In genomic region chr11:4294495-4295351, GRCm38 (mm10) we compare ENCODE assay signal across 9 mouse cellular contexts. TPM values are rescaled to one million over a fixed set of nuclear protein-coding genes. Genes with fewer than 3 reads are reported as not detected.
DNase-seq lines count a peak whose midpoint lies in the region; ATAC-seq and TF ChIP-seq lines count a peak whose summit lies in the region.
"Had no signal": no experiment of that assay in that cellular context is flagged by ENCODE, and none has a peak within 500 bp of the region (broad histone marks: within the 10 kb centered on the region; RNA-seq: fewer than 3 reads in every experiment).

No protein-coding gene starts in this region.

- no peak for TF ChIP-seq CTCF in hindbrain, postnatal 0 days (IDR thresholded peaks at IDR 0.05; ENCODE audit: low read depth)

- H3K9ac ChIP-seq in hindbrain, postnatal 0 days (replicated peaks; ENCODE audit: low read length) = no peak overlapping the region
- H3K9ac ChIP-seq in hindbrain, embryonic 13.5 days = no peak overlapping the region
- H3K9ac ChIP-seq in kidney, embryonic 15.5 days = no peak overlapping the region
- H3K9ac ChIP-seq in forebrain, embryonic 15.5 days (replicated peaks) = no peak overlapping the region

- peak; percentile 75 for ATAC-seq in hindbrain, postnatal 0 days
- ATAC-seq in hindbrain, embryonic 13.5 days (ENCODE audit: low FRiP score) = no peak
- ATAC-seq in kidney, embryonic 15.5 days (replicated peaks; ENCODE audit: low FRiP score) = no peak; the same call in 1 of the 2 replicates
- no peak for ATAC-seq in forebrain, embryonic 15.5 days (replicated peaks)

- WGBS in hindbrain, postnatal 0 days = 39% methylated on average over 14 of the region's 14 CpGs
- 48% methylated on average over 14 of the region's 14 CpGs for whole genome bisulfite sequencing in hindbrain, embryonic 13.5 days
- WGBS in kidney, embryonic 15.5 days = 39% methylated on average over 14 of the region's 14 CpGs
- 52% methylated on average over 14 of the region's 14 CpGs for WGBS in forebrain, embryonic 15.5 days

- H3K4me3 ChIP-seq in hindbrain, postnatal 0 days (ENCODE audit: low read length) = no peak overlapping the region
- no peak overlapping the region for H3K4me3 ChIP-seq in hindbrain, embryonic 13.5 days
- H3K4me3 ChIP-seq in kidney, embryonic 15.5 days (replicated peaks) = no peak overlapping the region
- H3K4me3 ChIP-seq in forebrain, embryonic 15.5 days = no peak overlapping the region
- H3K4me3 ChIP-seq: left cerebral cortex, adult 2 months had no signal

- no peaks in the 10 kb centered on the region for H3K9me3 ChIP-seq in hindbrain, postnatal 0 days (ENCODE audit: low read length)
- no peaks in the 10 kb centered on the region for H3K9me3 ChIP-seq in hindbrain, embryonic 13.5 days
- H3K9me3 ChIP-seq in kidney, embryonic 15.5 days (replicated peaks) = no peaks in the 10 kb centered on the region
- no peaks in the 10 kb centered on the region for H3K9me3 ChIP-seq in forebrain, embryonic 15.5 days

- H3K36me3 ChIP-seq in hindbrain, postnatal 0 days (ENCODE audit: insufficient read depth, low read length) = no peaks in the 10 kb centered on the region
- no peaks in the 10 kb centered on the region for H3K36me3 ChIP-seq in hindbrain, embryonic 13.5 days
- no peaks in the 10 kb centered on the region for H3K36me3 ChIP-seq in kidney, embryonic 15.5 days
- no peaks in the 10 kb centered on the region for H3K36me3 ChIP-seq in forebrain, embryonic 15.5 days

- no peaks in the 10 kb centered on the region for H3K27me3 ChIP-seq in hindbrain, postnatal 0 days (ENCODE audit: insufficient read depth, low read length)
- H3K27me3 ChIP-seq in hindbrain, embryonic 13.5 days = no peaks in the 10 kb centered on the region
- H3K27me3 ChIP-seq in kidney, embryonic 15.5 days = no peaks in the 10 kb centered on the region
- H3K27me3 ChIP-seq in forebrain, embryonic 15.5 days = no peaks in the 10 kb centered on the region

- peak overlapping the region; percentile 26; the same call in 1 of the 2 replicates for H3K27ac ChIP-seq in hindbrain, postnatal 0 days
- H3K27ac ChIP-seq in hindbrain, embryonic 13.5 days = no peak overlapping the region
- no peak overlapping the region for H3K27ac ChIP-seq in kidney, embryonic 15.5 days
- no peak overlapping the region for H3K27ac ChIP-seq in forebrain, embryonic 15.5 days (replicated peaks)
- H3K27ac ChIP-seq: left cerebral cortex, adult 2 months had no signal

- peaks cover 10% of the 10 kb centered on the region for H3K4me1 ChIP-seq in hindbrain, postnatal 0 days (ENCODE audit: insufficient read depth, low read length)
- H3K4me1 ChIP-seq in hindbrain, embryonic 13.5 days (replicated peaks) = peaks cover 16% of the 10 kb centered on the region
- H3K4me1 ChIP-seq in kidney, embryonic 15.5 days = peaks cover 23% of the 10 kb centered on the region
- H3K4me1 ChIP-seq in forebrain, embryonic 15.5 days = 0 out of 2 replicates have a peak, but pooled peaks cover 5% of the 10 kb centered on the region

- DNase-seq in hindbrain, postnatal 0 days (ENCODE audit: low spot score) = peak; percentile 69
- peak; percentile 61 for DNase-seq in R1 (ENCODE audit: low read depth, low spot score)
- peak; percentile 53 to 62 for DNase-seq in cerebellum, postnatal 14 days
- DNase-seq in layer of hippocampus, postnatal 14 days (ENCODE audit: low spot score in 2 of 2) = no peak
- DNase-seq in urinary bladder, postnatal 14 days (ENCODE audit: low spot score) = no peak

- H3K4me2 ChIP-seq in hindbrain, postnatal 0 days (ENCODE audit: low read depth, low read length) = 0 out of 2 replicates have a peak overlapping the region, but pooled peaks have one; percentile 10
- H3K4me2 ChIP-seq in hindbrain, embryonic 13.5 days = no peak overlapping the region
- 0 out of 2 replicates have a peak overlapping the region, but pooled peaks have one; percentile 28 for H3K4me2 ChIP-seq in kidney, embryonic 15.5 days
- no peak overlapping the region for H3K4me2 ChIP-seq in forebrain, embryonic 15.5 days (replicated peaks)

RNA-seq across cellular contexts. Expression of gene Lif, which starts 37.4 kb away (rescaled TPM):
- 0.21 and 0.22 TPM in 2 replicates for total RNA-seq in hindbrain, postnatal 0 days (2014; rRNA removed)
- polyA plus RNA-seq in hindbrain, postnatal 0 days (2015; fragmentation: Nextera tagmentation; extraction: Ambion mirVana) = 0.08 and 0.10 TPM in 2 replicates
- polyA plus RNA-seq in hindbrain, embryonic 13.5 days (2015; fragmentation: Nextera tagmentation; extraction: Ambion mirVana) = 0.08 TPM in 1 of 2 replicates, not detected in the other
- 0.08 and 0.22 TPM in 2 replicates for polyA plus RNA-seq in kidney, embryonic 15.5 days (2015; fragmentation: Nextera tagmentation; extraction: Ambion mirVana)
- total RNA-seq in layer of hippocampus, postnatal 14 days (2021) = under 1 TPM; 0.69 to 0.78 TPM
- polyA plus RNA-seq in forebrain, embryonic 15.5 days (2015; fragmentation: Nextera tagmentation; extraction: Ambion mirVana) = not detected in 2 replicates

RNA-seq across cellular contexts. Expression of gene Osm, which starts 58.5 kb away (rescaled TPM):
- 0.40 TPM in 1 of 2 replicates, not detected in the other for total RNA-seq in hindbrain, postnatal 0 days (2014; rRNA removed)
- polyA plus RNA-seq in hindbrain, postnatal 0 days (2015; fragmentation: Nextera tagmentation; extraction: Ambion mirVana) = 0.08 TPM in 1 of 2 replicates, not detected in the other
- polyA plus RNA-seq in hindbrain, embryonic 13.5 days (2015; fragmentation: Nextera tagmentation; extraction: Ambion mirVana) = 0.14 TPM in 1 of 2 replicates, not detected in the other
- not detected in 2 replicates for polyA plus RNA-seq in kidney, embryonic 15.5 days (2015; fragmentation: Nextera tagmentation; extraction: Ambion mirVana)
- not detected for total RNA-seq in layer of hippocampus, postnatal 14 days (2021)
- polyA plus RNA-seq in forebrain, embryonic 15.5 days (2015; fragmentation: Nextera tagmentation; extraction: Ambion mirVana) = not detected in 2 replicates
- total RNA-seq: left cerebral cortex, adult 2 months had no signal

Comparison
In these comparisons a context has a peak if more than half of its experiments do, and no peak if none do; other contexts are left out.
1. H3K4me2 ChIP-seq: peak in hindbrain, postnatal 0 days (single experiment) and kidney, embryonic 15.5 days (single experiment); none in hindbrain, embryonic 13.5 days (single experiment) and forebrain, embryonic 15.5 days (single experiment).
2. DNase-seq: peak in hindbrain, postnatal 0 days (single experiment), R1 (single experiment) and cerebellum, postnatal 14 days (2 of 2); none in layer of hippocampus, postnatal 14 days (0 of 2) and urinary bladder, postnatal 14 days (single experiment).